Mouse (Mus musculus) ES-E14 (cell line): ENCODE measurements around the gene Cspg4.

Experiments
- CHD2 ChIP-seq: IDR thresholded peaks from 2 replicates; pipeline ENCODE4 v1.6.1; 2014; ENCODE audit warnings: mild to moderate bottlenecking, low read depth, low read length, inconsistent platforms
- ZC3H11A ChIP-seq: IDR thresholded peaks from 2 replicates; pipeline ENCODE4 v1.6.1; 2012; ENCODE audit warnings: low read depth, mild to moderate bottlenecking, inconsistent platforms, low read length, borderline replicate concordance
- ZNF384 ChIP-seq: IDR thresholded peaks from 2 replicates; pipeline ENCODE4 v1.6.1; 2012; ENCODE audit warnings: low read depth, low read length, inconsistent platforms

DNA sequence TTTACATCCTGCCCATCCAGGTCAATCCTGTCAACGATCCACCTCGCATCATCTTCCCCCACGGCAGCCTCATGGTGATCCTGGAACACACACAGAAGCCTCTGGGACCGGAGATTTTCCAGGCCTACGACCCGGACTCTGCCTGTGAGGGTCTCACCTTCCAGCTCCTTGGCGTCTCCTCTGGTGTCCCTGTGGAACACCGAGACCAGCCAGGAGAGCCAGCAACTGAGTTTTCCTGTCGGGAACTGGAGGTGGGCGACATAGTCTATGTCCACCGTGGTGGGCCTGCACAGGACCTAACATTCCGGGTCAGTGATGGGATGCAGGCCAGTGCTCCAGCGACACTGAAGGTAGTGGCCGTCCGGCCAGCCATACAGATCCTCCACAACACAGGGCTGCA, 21.8 kb downstream of the Cspg4 start:
- TF ChIP-seq ZC3H11A (no peak), ZNF384 (no peak), CHD2 (no peak)
